Mouse (Mus musculus) cerebellum, adult 2 months (tissue): ENCODE measurements around the gene Zfp991.
"Not testable (repeated sequence)": the region's sequence is repeated elsewhere in the genome, so short reads cannot be mapped to it uniquely, and the experiment has no call there.

Source experiments
- CTCF ChIP-seq: fragments of 200-500 bp; IDR thresholded peaks from 2 replicates; pipeline ENCODE4 v1.5.1; 2011; ENCODE audit warnings: low read depth, mild to moderate bottlenecking, control low read depth, low read length, moderate library complexity, borderline replicate concordance; ENCODE audit not compliant: insufficient read depth
- POLR2A ChIP-seq: fragments of 200-500 bp; IDR thresholded peaks from 2 replicates; pipeline ENCODE4 v1.6.1; 2011; ENCODE audit warnings: low read length, control low read depth, borderline replicate concordance; ENCODE audit not compliant: insufficient read depth

DNA sequence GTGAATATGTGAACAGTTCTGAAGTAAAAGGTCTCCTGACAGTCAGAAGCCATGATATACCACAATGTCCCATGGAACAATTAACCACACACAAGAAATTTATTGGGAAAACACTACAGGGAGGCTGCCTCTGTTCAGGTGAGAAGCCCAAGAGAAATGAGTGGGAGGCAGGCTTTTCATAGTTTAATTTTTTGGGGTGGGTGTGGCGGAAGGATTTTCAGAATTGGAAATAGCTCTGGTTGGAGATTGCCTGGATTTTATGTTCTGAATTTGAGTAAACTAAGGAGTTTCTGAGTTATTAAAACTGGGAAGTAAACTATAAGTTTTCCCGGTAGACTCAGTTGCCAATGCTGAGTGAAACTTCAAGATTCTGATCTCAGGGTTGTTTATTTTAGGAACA, 4.7 kb upstream of the Zfp991 start:
- not testable (repeated sequence) for TF ChIP-seq CTCF, POLR2A
